Mouse (Mus musculus) G1E (cell line): ENCODE measurements around the gene Myod1.

Source experiments
- CTCF ChIP-seq: IDR thresholded peaks from 2 replicates; pipeline ENCODE4 v1.5.1; 2012; ENCODE audit warnings: low read depth, low read length, inconsistent platforms, mixed read lengths
- GATA1 ChIP-seq: IDR thresholded peaks from 2 replicates; pipeline ENCODE4 v1.6.1; 2012; ENCODE audit warnings: borderline replicate concordance, low read length, inconsistent platforms, mixed read lengths
- TAL1 ChIP-seq: conservative IDR thresholded peaks from 2 replicates; pipeline ENCODE4 v1.6.1; 2012; ENCODE audit warnings: low read depth, low read length, inconsistent platforms, mixed read lengths

GRCm38 (mm10) chr7:46347692-46348091 lies 28.6 kb upstream of the Myod1 start:
- no peak for TF ChIP-seq CTCF
- no peak for TF ChIP-seq TAL1
- no peak for TF ChIP-seq GATA1
